Mouse (Mus musculus) heart, postnatal 14 days (tissue): ENCODE results near the gene Henmt1. TPM values are rescaled to one million over a fixed set of nuclear protein-coding genes. Genes with fewer than 3 reads are reported as not detected.
A peak's percentile ranks its signal among the peaks of the same experiment; 100 is the strongest.

Source experiments
- DNase-seq, 2 experiments: peaks; one replicate each; pipeline ENCODE4 v3.0.0; 2021 to 2022
- intact Hi-C: fragments of 180-260 bp; cut with DNase I; formaldehyde crosslinking; loops from one replicate; pipeline ENCODE4 v1.15.1; 2025
- long read RNA-seq, 2 experiments: library from polyadenylated mRNA; stranded (forward); transcript quantifications; one replicate each; pipeline ENCODE4 v2.0.0; 2021
- total RNA-seq, 2 experiments: library from RNA; stranded (reverse); gene quantifications; 2 replicates each; pipeline ENCODE4 v1.2.3; 2021

The Henmt1 gene
- total RNA-seq, result not detected
- long read RNA-seq, experiment 1, result 0 reads
- long read RNA-seq, experiment 2, result 0 reads

GRCm38 (mm10) chr3:108939573-108939972 lies at the start of gene Henmt1:
Gene Henmt1 (plus strand): TSS chr3:108939873.
- intact Hi-C loops, result no loop called here
- DNase-seq, result no peak

GRCm38 (mm10) chr3:108889908-108890307 lies 49.8 kb upstream of the Henmt1 start, which contains the start of gene Fndc7:
Gene Fndc7 (minus strand): TSS chr3:108890008.
- intact Hi-C loops, result no loop called here
- no peak for DNase-seq

GRCm38 (mm10) chr3:108892080-108892479 lies 47.6 kb upstream of the Henmt1 start:
- intact Hi-C loops, result no loop called here
- DNase-seq, result no peak

- no peak for DNase-seq
- intact Hi-C loops, result no loop called here
These were observed 46.8 kb upstream of the Henmt1 start for GRCm38 (mm10) chr3:108892914-108893313.

DNA sequence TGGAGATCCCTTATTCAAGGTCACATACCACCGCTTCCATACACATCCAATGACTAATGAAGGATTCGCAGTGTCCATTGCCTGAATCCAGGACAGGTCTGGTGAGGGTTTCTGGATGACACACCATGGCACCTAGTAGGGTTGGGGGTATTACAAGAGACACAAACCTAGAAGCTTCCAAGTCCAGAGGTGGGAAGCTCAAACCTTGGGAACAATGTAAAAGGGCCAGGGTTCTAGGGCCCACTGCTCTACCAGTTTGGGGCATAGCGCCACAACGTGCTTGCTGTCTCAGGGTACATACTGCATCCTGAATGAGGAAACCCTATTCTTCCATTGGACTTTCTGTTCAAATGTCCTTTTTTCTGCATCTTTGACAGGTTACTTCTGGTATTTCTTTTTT lies 41.0 kb upstream of the Henmt1 start:
- intact Hi-C loops, result no loop called here
- DNase-seq, result no peak

DNA sequence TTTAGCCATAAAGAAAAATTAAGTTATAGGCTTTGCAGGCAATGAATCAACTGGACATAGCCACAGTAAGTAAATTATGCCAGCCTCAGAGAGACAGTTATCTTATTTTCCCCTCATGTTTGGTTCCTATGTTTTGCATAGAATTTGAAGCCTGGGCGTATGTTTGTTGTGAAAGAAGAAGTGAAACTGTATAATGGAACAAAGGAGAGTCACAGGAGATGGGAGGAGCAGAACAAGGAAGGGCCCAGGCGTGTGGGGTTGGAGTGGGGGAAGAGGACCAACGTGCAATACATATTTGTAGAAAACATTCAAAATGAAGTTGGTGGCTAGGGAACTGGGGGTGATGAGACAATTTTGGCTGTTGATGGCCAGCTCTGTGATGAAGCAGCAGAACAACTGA lies 39.5 kb upstream of the Henmt1 start:
- intact Hi-C loops, result no loop called here
- no peak for DNase-seq

DNA sequence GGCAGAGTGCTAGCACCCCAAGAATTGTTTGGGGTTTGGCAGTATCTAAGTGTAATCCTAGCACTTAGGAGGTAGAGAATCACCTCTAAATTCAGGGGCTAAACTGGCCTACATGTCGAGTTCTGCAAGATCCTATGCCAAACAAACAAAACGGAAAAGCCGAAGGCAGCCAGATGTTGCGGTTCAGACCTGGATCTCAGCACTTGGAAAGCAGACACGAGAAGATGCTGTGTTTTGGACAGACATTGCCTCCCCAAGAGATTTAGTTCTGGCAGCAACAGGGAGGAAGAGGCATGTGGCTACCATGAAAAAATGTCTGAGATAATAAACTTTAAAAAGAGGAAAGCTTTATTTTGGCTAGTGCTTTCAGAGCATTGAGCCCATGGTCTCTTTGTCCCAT lies 39.0 kb upstream of the Henmt1 start:
- peak in 1 of 2 experiments; percentile 13 for DNase-seq
- intact Hi-C loops, result no loop called here

DNA sequence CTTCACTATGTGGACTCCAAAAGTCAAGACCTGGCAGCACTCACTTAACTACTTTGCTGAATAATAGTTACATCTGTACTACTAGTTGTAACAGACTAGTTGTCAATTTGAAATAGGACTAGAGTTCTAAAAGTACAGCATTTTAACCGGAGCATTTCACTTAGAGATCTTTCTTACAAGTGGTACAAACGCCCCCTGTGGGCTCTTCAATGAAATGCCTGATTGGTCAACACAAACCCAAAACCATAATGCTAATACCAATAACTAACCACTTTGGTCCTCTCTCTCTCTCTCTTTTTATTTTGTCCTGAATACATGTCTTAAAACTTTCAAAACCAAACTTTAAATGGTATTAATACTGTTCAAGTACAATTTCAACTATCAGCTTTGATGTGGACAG lies 37.6 kb upstream of the Henmt1 start:
- intact Hi-C loops, result no loop called here
- DNase-seq, result no peak

GRCm38 (mm10) chr3:108902934-108903333 lies 36.7 kb upstream of the Henmt1 start:
- DNase-seq, result no peak
- intact Hi-C loops, result no loop called here

GRCm38 (mm10) chr3:108910303-108911080 lies 29.2 kb upstream of the Henmt1 start:
- intact Hi-C loops, result loop anchor here (5.0 to 10.0 kb wide), 3 partner anchors 68 to 346 kb away; partner anchors contain the start of genes Stxbp3 and Tmem167b
- DNase-seq, result no peak

- DNase-seq, result peak; percentile 56 to 66
- intact Hi-C loops, result loop anchor here (5.0 to 10.0 kb wide), 3 partner anchors 69 to 346 kb away; partner anchors contain the start of genes Stxbp3 and Tmem167b
These were observed 28.6 kb upstream of the Henmt1 start for GRCm38 (mm10) chr3:108911081-108911547.

GRCm38 (mm10) chr3:108911548-108912413 lies 27.9 kb upstream of the Henmt1 start, which contains the start of gene Prpf38b:
Gene Prpf38b (minus strand): TSS chr3:108911727.
- intact Hi-C loops, result loop anchor here (5.0 to 10.0 kb wide), 3 partner anchors 69 to 347 kb away; partner anchors contain the start of genes Stxbp3 and Tmem167b
- peak; percentile 95 to 97 for DNase-seq

GRCm38 (mm10) chr3:108915999-108916398 lies 23.7 kb upstream of the Henmt1 start:
- DNase-seq, result no peak
- intact Hi-C loops, result loop anchor here (10.0 kb wide), 1 partner anchor 351 kb away; the partner anchor contains the start of gene Tmem167b

DNA sequence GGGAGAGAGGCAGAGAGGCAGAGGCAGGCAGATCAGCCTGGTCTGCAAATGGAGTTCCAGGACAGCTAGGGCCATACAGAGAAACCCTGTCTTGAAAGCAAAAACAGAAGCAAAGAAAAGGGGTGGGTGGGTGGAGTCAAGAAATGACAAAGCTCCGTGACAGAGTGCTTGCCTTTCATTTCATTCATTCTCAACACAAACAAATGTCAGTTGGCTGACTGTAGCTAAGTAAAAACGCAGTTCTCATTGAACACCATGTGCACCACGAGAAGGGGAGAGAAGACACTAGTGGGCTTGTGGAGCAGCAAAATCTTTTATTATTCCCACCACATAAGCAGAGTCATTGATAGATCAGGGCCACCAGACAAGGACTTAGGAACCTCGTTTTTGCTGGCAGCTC lies 22.8 kb upstream of the Henmt1 start:
- intact Hi-C loops, result loop anchor here (10.0 kb wide), 1 partner anchor 352 kb away; the partner anchor contains the start of gene Tmem167b
- DNase-seq, result no peak

DNA sequence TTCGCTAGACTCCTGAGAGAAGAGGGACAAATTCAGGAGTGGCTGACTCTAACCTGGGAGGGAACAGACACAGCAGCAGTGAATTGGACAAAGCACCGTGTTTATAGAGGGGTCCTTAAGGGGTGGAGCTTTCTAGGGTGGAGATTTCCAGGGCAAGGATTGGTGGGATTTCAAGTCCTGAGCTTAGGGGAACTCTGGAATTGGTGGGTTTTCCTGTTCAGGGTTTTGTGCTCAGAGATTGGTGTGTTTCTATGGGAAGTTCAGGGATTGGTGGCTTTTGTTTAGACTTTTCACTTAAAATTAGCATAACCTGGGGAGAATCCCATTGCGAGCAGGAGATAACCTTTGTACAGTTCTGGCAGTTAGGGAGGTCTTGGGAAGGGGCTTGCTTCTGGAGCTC lies 21.7 kb upstream of the Henmt1 start:
- intact Hi-C loops, result loop anchor here (10.0 kb wide), 1 partner anchor 353 kb away; the partner anchor contains the start of gene Tmem167b
- no peak for DNase-seq

DNA sequence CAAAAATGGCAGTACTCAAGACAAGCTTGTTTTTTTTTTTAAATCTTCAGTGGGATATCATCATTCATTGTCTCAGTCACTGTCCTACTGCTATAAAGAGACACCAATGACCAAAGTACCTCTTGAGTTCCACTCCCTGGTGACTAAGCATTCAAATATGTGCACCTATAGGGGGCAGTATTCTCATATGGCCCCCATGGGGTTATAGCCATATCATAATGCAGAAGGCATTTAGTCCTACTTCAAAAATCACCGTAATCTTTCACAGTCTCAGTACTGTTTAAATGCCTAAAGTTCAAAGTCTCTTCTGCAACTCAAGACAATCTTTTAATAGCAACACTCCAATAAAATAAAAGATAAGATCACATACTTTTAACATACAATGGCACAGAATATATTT lies 20.8 kb upstream of the Henmt1 start:
- no peak for DNase-seq
- intact Hi-C loops, result loop anchor here (10.0 kb wide), 1 partner anchor 354 kb away; the partner anchor contains the start of gene Tmem167b

GRCm38 (mm10) chr3:108920442-108921070 lies 19.1 kb upstream of the Henmt1 start:
- no peak for DNase-seq
- intact Hi-C loops, result no loop called here

- no peak for DNase-seq
- intact Hi-C loops, result no loop called here
These were observed 17.9 kb upstream of the Henmt1 start for GRCm38 (mm10) chr3:108921822-108922221.

DNA sequence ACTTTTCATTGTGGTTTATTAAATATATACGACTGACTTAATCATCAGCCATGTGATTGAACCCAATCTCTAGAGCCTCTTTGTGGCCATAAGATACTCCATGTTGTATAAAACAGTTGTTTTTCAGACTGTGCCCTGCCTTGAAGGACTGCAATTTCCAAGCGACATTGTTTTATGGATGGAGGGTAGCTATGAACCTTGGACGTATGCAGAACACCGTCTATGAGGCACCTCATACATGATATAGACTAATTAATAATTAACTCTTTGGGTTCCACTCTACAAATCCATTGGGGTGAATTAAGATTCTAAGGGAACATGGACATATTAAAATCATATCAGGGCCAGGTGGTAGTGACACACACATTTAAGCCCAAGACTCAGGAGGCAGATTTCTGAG lies 14.0 kb upstream of the Henmt1 start:
- intact Hi-C loops, result no loop called here
- DNase-seq, result no peak

DNA sequence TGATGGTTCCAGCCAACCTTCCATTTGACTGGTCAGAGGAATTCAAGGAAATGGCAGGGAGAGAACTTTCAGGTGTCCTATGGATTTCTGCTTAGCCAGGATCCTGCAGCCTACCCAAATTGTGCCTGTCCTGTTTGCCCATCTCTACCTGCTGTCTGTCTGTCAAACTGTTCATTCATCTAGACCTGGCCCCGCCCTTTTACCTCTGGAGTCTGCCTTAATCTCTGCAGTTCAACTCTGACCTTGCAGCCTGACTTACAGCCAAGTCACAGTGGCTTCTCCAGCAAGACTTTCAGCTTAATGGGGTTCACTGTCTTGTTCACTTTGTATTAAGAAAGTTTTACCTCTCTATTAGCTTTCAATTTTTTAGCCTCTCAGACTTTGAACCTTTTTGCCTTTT lies 13.4 kb upstream of the Henmt1 start:
- DNase-seq, result no peak
- intact Hi-C loops, result no loop called here
